Mouse (Mus musculus): ENCODE measurements around the gene Mrps16.

Mrps16 gene

GRCm38 (mm10) chr14:20393205-20393913 is at the start of gene Mrps16:
Gene Mrps16, minus strand, starts transcription at chr14:20393634.
- peak; percentile 88 for DNase-seq (ENCODE audit: extremely low read depth, low read depth)

DNA sequence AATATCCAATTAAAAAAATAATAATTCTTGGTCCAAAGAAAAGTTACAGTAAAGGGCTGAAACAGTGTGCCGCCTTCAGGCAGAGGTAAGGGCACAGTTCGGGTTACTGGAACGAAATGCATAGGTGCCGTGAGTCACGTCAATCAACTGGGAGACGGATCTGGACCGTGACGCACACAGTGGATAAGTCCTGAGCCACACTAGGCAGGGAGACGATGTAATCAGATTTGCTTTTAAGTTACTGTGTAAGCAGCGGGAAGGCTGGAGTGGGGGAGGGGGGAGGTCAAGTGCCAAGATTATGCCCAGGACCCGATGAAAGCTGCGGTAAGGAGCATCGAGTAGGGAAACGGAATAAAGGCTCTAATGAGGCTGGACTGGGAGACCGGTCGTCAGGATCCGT is 48.8 kb upstream of the Mrps16 start:
- DNase-seq (ENCODE audit: extremely low read depth, low read depth), result no peak

GRCm38 (mm10) chr14:20436976-20437375 is 43.5 kb upstream of the Mrps16 start:
- DNase-seq (ENCODE audit: extremely low read depth, low read depth), result no peak

DNA sequence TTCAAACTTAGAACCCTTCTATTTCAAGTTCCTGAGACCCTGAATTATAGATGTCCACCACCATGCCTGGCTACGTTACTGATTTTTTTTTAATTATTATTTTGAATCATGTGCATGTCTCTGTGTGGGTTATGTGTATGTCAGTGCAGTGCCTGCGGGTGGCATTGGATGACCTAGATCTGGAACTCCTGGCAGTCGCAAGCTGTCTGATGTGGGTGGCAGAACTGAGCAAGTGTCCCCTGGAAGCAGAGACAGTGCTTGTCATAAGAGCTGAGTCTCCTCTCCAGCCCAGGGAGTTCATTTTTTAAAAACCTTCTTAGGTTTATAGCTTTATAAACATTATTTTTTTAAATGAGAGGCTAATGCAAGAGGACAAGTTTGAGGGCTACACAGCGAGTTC is 39.0 kb upstream of the Mrps16 start:
- no peak for DNase-seq (ENCODE audit: extremely low read depth, low read depth)

DNA sequence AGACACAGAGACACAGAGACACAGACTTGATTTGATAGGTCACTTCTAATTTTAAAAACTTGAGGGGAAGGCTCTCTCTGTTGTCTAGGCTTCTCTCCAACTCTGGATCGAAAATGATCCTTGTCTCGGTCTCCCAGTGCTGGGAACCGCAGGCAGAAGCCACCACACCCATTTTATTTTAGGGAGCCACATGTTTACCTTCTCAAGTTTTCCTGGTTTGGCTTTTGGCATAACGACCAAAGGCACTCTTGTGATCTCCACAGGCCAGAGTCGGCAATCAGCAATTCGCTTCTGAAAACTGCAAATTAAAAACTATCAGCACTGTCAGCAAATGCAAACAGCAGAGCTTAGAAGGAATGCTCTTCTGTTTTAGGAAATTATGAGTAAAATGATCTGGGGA is 38.3 kb upstream of the Mrps16 start:
- DNase-seq (ENCODE audit: extremely low read depth, low read depth), result no peak

GRCm38 (mm10) chr14:20429833-20430232 is 36.4 kb upstream of the Mrps16 start:
- DNase-seq (ENCODE audit: extremely low read depth, low read depth), result no peak

GRCm38 (mm10) chr14:20428593-20428992 is 35.2 kb upstream of the Mrps16 start:
- DNase-seq (ENCODE audit: extremely low read depth, low read depth), result no peak

GRCm38 (mm10) chr14:20423046-20423445 is 29.6 kb upstream of the Mrps16 start:
- DNase-seq (ENCODE audit: extremely low read depth, low read depth), result no peak

DNA sequence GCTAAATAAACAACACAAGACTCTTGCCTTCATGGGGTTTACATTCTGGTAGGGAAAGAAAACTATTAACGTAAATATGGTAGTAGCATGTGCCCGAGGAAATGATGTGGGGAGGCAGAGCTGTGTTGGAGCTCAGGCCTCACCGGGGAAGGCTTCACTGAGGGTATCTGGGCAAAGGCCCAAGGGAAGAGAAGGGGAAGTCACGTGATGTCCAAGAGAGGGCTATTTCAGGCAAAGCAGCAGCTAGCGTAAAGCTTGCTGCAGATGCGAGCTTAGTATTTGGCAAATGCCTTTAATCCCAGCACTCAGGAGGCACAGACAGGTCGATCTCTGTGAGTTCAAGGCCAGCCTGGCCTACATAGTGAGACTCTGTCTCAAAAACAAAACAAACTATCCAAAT is 28.8 kb upstream of the Mrps16 start:
- DNase-seq (ENCODE audit: extremely low read depth, low read depth), result no peak

DNA sequence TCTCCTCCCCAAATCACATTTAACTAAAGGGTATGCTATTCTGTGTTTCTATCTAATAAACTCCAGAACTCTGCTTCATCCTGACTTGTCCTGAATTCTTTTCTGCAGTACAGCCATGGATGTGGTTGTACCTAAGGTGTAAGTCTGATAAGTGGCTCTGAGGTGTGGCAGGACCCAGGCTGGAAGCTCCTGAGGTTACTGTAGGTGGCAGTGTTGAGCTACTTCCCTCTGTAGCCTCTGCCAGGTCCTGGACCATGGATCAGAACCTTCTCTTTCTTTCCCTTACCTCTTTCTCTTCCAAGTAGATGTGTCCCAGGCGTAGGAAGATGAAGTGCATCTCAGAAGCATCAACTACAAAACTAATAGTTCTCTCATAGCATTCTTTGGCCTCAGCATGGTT is 6.6 kb upstream of the Mrps16 start:
- DNase-seq (ENCODE audit: extremely low read depth, low read depth), result no peak

DNA sequence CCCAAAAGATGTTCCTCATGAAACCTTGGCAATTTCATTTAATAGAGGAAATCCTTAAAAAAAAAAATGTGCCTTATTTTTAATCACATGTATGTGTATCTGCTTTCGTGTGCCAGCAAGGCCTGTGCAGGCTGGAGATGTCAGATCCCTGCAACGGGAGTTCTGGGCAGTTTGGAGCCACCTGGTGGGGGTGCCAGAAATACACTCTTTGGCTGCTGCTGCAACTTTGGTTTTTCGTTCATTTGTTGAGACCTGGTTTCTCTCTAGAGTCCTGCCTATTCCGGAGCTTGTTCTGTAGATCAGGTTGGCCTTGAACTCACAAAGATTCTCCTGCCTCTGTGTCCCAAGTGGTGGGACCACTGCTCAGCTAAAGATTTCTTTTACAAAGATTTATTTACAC is 5.4 kb upstream of the Mrps16 start:
- no peak for DNase-seq (ENCODE audit: extremely low read depth, low read depth)

DNA sequence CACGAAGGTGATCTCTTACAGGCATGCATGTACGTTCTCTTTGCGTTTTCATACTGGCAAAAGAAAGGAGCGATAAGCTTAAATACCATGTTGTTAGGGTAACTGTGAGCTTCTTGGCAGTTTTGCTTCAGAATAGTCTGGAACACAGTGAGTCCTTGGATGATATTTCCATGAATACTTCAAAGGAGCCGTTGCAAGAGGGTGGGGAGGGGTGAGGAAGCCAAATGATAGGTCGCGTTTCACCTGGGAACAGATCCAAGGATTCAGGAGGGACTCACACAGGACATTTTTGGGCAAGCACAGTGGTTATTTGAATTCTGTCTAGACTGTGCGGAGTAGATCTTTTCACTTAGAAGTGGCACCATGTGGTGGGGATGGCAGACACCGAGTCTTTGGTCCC is 3.8 kb upstream of the Mrps16 start:
- no peak for DNase-seq (ENCODE audit: extremely low read depth, low read depth)

- DNase-seq (ENCODE audit: extremely low read depth, low read depth), result no peak
These were observed 1.1 kb downstream of the Mrps16 start for GRCm38 (mm10) chr14:20392326-20392725.

- DNase-seq (ENCODE audit: extremely low read depth, low read depth), result no peak
These were observed 3.9 kb downstream of the Mrps16 start for GRCm38 (mm10) chr14:20389446-20390079.

DNA sequence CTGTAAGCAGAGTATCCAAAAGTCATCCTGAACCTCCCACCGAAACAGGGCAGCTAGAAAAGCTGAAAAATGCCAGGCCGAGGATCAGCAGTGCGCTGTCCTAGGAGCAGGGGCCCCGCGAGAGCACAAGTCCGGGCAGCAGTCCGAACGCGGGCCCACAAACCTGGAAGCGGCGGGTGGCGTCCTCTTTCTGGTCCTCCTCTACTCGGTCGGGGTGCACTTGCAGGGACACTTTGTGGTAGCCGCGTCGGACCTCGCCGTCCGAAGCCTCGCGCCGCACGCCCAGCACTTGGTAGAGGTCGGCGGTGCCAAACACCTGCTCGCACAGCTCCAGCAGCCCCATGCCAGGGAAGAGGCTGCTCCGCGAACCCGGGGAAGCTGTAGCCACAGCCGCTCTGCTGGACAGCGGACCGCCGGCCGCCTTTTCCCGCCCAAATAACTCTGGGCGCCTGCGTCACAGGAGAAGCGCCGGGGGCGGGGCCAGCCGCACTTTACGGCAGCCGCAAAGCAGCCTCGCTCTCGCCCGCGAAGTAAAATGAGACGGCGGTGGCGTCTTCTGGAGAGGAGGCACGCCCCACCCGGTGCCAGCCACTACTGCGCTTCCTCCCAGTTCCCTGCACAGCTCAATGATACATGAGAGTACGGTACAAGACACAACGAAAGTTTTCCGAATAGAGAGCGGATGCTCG is 4.8 kb downstream of the Mrps16 start, which contains the start of gene Dnajc9:
TSS of gene Dnajc9 (minus strand) at position 470 of the 689 bp plus-strand sequence.
- DNase-seq (ENCODE audit: extremely low read depth, low read depth), result peak; percentile 71

DNA sequence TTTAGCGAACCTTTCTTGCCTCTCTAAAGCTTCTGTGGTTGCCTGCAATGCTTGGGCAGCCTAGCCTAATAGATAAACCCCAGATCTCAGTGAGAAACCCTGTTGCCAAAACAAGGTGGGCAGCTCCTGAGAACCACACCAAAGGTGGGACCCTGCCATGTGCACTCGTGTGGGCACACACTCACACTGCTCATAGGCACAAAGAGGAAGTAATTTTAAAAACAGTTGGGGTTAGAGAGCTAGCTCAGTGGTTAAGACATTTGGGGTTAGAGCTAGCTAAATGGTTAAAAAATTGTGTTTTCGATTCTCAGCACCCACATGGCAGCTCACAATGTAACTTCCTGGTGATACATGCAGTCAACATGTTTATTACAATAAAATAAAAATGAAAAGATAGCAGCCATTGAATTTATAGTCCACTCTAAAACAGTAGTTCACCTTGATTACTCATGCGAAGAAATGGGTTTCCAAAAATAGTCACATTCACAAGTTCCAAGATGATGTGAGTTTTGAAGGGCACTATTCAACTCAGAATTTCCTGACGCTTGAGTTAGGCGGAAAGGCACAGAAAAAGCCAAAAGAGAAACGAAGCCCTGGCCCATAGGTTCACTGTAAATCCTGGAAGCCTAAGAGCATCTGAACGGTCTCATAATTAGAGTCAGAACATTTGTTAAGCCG is 13.5 kb downstream of the Mrps16 start:
- DNase-seq (ENCODE audit: extremely low read depth, low read depth), result no peak

DNA sequence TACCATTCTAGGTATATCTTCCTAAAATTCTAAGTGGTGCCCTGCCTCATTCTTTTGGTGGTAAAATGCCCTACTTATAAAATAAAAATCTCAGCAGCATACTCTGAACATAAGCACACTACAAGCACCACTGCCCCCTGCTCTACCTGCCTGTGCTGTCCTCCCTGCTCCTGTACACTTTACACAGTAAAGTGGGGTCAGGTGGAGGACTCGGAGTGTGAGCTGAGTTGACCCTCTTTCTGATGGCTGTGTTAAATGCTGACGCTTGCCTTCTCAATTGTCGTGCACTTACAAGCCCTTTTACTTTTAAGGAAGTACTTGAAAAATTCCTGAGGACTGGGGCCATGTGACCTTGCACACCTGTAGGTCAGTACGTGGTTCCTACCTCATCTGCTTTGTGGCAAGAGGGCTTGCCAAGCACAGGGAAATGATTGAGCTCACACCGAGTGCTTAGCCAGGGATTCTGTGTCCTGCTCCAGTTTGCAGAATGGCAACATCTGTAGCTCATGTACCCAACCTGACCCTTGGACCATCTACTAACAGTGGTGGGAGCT is 14.3 kb downstream of the Mrps16 start:
- DNase-seq (ENCODE audit: extremely low read depth, low read depth), result no peak

DNA sequence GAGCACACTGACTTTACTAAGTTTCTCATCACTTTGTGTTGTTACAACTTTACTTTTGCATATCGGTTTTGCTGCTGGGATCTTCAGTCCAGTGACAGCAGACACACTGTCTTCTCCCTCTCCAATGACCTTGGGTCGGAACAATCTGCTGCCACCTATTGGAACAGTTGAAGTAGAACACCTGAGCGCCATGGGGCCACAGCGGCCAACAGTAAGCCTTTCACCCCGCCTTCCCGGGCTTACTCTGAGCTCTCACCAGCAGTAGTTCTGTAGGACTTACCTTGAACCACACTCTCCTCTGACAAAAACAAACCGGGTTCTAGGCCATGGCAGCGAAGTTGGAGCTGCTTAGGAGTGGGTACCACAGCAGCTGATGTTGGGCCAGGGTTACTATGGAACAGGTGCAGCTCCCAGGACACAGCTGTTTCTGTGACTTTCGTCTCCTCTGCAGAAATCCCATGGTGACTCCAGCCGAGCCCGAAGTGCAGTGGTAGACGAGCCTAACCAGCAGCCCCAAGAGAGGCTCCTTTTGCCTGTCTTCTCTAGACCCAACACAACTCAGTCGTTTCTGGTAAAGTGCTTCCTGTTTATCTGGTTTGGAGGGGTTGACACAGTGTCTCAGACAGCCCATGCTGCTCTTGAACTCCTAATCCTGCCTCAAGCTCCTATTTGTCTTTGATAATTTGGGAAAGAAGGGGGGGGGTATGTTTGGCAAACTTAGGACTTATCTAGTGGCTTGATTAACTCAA is 14.9 kb downstream of the Mrps16 start:
- no peak for DNase-seq (ENCODE audit: extremely low read depth, low read depth)

- peak; percentile 81 for DNase-seq (ENCODE audit: extremely low read depth, low read depth)
These were observed 16.3 kb downstream of the Mrps16 start for GRCm38 (mm10) chr14:20377112-20377521.

DNA sequence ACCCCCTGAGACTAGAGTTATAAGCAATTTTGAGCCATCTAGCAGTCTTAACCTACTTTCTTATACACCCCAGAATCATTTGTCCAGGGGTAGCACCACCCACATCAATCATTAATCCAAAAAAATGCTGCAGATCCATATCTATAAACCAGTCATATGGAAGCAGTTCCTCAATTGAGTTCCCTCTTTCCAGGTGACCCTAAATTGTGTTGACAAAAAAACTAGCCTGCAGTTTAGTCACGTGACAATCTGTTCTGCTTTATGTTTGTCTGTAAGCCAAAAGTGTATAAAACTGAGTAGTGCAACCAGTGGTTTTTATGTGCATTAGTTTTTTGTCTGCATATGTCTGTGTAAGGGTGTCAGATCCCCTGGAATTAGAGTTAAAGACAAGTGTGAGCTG is 21.6 kb downstream of the Mrps16 start:
- no peak for DNase-seq (ENCODE audit: extremely low read depth, low read depth)

DNA sequence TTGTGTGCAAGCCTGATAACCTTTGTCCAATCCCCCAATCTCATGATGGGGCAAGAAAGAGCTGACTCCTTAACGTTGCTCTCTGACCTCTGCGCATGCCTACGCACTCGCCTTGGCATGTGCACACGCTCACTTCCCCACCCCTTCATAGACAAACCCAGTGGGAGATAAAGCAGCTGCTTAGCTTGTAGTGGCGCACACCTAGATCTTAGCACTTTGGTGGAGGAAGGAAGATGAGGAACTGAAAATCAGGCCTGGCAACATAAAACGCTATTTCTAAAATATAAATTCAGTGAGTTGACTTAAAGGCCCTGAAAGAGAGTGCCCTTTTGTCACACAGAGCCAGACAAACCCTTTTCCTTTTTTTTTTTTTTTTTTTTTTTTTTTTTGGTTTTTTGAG is 22.6 kb downstream of the Mrps16 start:
- no peak for DNase-seq (ENCODE audit: extremely low read depth, low read depth)
